Mouse (Mus musculus): ENCODE measurements around the gene Arl10. TPM values are rescaled to one million over a fixed set of nuclear protein-coding genes. Genes with fewer than 3 reads are reported as not detected.

Gene Arl10
- 71.1 and 73.2 TPM in 2 replicates for polyA plus RNA-seq (2012; rRNA removed)

GRCm38 (mm10) chr13:54574854-54575481 lies at the start of gene Arl10:
Arl10 (plus strand) TSS chr13:54575015.

GRCm38 (mm10) chr13:54565201-54565581 lies 9.6 kb upstream of the Arl10 start, which contains the start of gene 4833439L19Rik:
4833439L19Rik (minus strand) TSS chr13:54565435.

GRCm38 (mm10) chr13:54589996-54590951 lies 15.5 kb downstream of the Arl10 start, which contains the start of the genes Nop16 and Higd2a:
Nop16 (minus strand) TSS chr13:54590090.
Higd2a (plus strand) TSS chr13:54590207.

GRCm38 (mm10) chr13:54610972-54611754 lies 36.3 kb downstream of the Arl10 start, which contains the start of gene Cltb:
Cltb (minus strand) TSS chr13:54611344.

DNA sequence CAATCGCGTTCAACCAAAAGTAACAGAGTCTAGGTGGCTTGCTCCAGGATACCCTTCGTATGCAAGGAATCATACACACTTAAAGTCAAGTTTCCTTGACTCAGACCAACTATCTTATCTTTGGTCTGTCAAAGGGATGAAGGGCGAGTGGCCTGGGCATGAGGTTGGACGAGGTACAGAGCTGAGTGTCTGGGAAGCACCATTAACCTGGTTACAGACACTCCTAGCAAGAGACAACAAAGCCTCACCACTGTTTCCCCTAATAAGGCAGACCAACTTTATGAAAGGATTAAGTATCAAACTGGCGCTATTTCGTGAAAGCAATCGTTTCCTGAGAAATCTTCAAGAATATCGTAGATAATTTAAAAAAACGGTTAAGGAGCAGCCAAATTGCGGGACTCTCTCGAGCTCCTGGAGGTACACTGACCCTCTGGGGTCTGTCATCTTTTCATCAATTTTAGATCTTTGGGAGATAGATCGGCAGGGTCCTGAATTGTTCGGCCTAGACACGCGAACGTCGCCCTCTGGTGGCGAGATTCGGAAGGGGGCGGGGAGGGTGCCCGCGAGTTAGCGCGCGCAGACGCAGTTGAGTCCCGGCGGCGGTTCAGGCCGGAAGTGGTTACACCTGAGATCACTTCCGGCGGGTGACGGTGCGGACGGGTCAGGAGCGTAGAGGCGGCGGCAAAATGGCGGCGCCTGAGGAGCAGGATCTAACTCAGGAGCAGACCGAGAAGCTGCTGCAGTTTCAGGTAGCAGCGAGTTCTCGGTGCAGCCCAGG lies 46.5 kb downstream of the Arl10 start, which contains the start of gene Faf2:
Gene Faf2 (plus strand): TSS at position 630 of the 778 bp plus-strand sequence.

Other genes with a start within 250 kb of the Arl10 start
- 45.9 and 48.3 TPM in 2 replicates for gene Cplx2, start 203.7 kb upstream of the Arl10 start, polyA plus RNA-seq (2012; rRNA removed)
- gene Thoc3, start 106.2 kb upstream of the Arl10 start, polyA plus RNA-seq (2012; rRNA removed), result 49.5 and 54.2 TPM in 2 replicates
- 33.4 and 35.6 TPM in 2 replicates for gene Simc1, start 71.2 kb upstream of the Arl10 start, polyA plus RNA-seq (2012; rRNA removed)
- gene 4833439L19Rik, start 9.6 kb upstream of the Arl10 start, polyA plus RNA-seq (2012; rRNA removed), result 139 and 162 TPM in 2 replicates
- 41.4 and 43.6 TPM in 2 replicates for gene Nop16, start 15.1 kb downstream of the Arl10 start, polyA plus RNA-seq (2012; rRNA removed)
- gene Higd2a, start 15.2 kb downstream of the Arl10 start, polyA plus RNA-seq (2012; rRNA removed), result 127 and 138 TPM in 2 replicates
- gene Cltb, start 36.3 kb downstream of the Arl10 start, polyA plus RNA-seq (2012; rRNA removed), result 89.3 and 101 TPM in 2 replicates
- 41.4 and 43.7 TPM in 2 replicates for gene Faf2, start 46.8 kb downstream of the Arl10 start, polyA plus RNA-seq (2012; rRNA removed)
- gene Rnf44, start 118.9 kb downstream of the Arl10 start, polyA plus RNA-seq (2012; rRNA removed), result 157 and 162 TPM in 2 replicates
- 0.07 and 0.09 TPM in 2 replicates for gene Cdhr2, start 126.4 kb downstream of the Arl10 start, polyA plus RNA-seq (2012; rRNA removed)
- 70.0 and 73.5 TPM in 2 replicates for gene Gprin1, start 174.9 kb downstream of the Arl10 start, polyA plus RNA-seq (2012; rRNA removed)
- gene Sncb, start 191.6 kb downstream of the Arl10 start, polyA plus RNA-seq (2012; rRNA removed), result 55.4 and 60.9 TPM in 2 replicates
- gene Eif4e1b, start 209.0 kb downstream of the Arl10 start, polyA plus RNA-seq (2012; rRNA removed), result not detected in 2 replicates
- gene Tspan17, start 214.4 kb downstream of the Arl10 start, polyA plus RNA-seq (2012; rRNA removed), result 15.5 and 18.8 TPM in 2 replicates

Data from central nervous system, embryonic 14 days (tissue).